Mouse (Mus musculus) lung, postnatal 36 days (tissue): ENCODE data around the gene Hoxb9.
A peak's percentile ranks its signal among the peaks of the same experiment; 100 is the strongest.

Experiments
- DNase-seq: peaks from one replicate; pipeline ENCODE4 v3.0.0; 2022; ENCODE audit warnings: mixed read lengths

The Hoxb9 gene

GRCm38 (mm10) chr11:96314671-96315343, 43.5 kb downstream of the Hoxb9 start:
- DNase-seq = peak; percentile 64

GRCm38 (mm10) chr11:96315344-96315681, 44.1 kb downstream of the Hoxb9 start:
- no peak for DNase-seq

GRCm38 (mm10) chr11:96316696-96317607, 45.7 kb downstream of the Hoxb9 start:
- DNase-seq = no peak

DNA sequence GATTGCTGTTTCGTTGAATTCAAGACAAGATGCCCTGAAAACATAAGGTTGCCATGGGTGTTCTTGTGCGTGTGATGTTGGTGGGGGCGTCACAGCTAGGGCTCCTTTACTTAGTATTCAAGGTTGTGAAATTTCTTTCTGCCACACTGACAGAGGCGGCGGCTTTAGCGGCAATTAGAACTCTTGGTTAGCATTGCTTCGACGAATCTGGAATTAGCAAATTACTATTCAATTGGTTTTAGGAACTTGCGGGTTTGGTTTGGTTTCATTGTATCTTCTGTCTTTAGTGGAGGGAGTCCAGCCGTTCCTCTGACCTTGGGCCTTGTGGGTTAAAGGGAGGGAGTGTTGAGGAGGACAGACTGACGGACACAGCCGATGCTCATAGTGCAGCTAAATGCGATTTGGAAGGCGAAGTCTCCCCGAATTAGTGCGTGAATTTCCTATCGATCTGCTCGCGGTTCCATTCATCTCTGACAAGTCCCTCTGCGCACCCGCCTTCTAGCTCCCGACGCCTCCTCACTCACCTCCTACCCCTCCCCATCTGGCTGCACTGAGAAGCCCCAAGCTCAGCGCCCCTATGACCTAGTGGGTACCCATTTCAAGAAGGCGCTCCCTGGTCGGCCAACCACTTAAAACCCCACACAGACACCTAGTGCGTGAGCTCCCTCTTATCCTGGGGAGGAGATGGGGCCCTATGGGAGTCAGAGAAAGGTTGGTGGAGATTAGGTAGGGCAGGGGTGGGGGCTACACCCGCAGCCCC, 46.5 kb downstream of the Hoxb9 start, which contains the start of gene Hoxb4:
Gene Hoxb4 (plus strand): TSS at position 660 of the 760 bp plus-strand sequence.
- no peak for DNase-seq

DNA sequence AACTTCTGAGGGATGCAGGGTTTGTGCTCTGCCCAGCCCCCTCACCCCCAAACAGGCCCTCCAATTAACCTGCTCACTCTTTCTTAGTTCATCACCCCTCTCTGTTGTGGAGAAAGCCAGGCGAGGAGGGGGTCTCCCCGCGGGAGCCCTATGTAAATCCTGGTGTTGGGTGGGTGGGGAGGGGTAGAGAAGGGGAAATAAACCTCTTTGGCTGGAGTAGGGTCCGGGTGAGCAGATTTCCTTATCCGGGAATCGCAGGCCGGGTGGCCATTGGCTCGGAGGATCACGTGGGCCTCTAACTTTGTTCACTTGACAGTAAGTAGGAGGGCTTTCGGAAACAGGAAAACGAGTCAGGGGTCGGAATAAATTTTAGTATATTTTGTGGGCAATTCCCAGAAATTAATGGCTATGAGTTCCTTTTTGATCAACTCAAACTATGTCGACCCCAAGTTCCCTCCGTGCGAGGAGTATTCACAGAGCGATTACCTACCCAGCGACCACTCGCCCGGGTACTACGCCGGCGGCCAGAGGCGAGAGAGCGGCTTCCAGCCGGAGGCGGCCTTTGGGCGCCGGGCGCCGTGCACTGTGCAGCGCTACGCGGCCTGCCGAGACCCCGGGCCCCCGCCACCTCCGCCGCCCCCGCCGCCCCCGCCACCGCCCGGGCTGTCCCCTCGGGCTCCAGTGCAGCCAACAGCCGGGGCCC, 47.3 kb downstream of the Hoxb9 start:
- DNase-seq = peak; percentile 88

- peak; percentile 51 for DNase-seq
Observed at GRCm38 (mm10) chr11:96319071-96319902, 48.0 kb downstream of the Hoxb9 start.

DNA sequence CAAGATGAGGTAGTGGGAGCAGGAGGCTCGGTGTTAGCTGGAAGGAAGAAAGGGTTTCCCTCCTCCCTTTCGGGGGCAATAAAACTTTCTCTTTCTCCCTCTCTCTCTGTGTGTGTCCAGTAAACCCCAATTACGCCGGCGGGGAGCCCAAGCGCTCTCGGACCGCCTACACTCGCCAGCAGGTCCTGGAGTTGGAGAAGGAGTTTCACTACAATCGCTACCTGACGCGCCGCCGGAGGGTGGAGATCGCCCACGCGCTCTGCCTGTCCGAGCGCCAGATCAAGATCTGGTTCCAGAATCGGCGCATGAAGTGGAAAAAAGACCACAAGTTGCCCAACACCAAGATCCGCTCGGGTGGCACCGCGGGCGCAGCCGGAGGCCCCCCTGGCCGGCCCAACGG, 48.7 kb downstream of the Hoxb9 start:
- DNase-seq = peak; percentile 48

GRCm38 (mm10) chr11:96320688-96321087, 49.4 kb downstream of the Hoxb9 start:
- no peak for DNase-seq

GRCm38 (mm10) chr11:96321846-96322245, 50.6 kb downstream of the Hoxb9 start:
- DNase-seq = no peak

DNA sequence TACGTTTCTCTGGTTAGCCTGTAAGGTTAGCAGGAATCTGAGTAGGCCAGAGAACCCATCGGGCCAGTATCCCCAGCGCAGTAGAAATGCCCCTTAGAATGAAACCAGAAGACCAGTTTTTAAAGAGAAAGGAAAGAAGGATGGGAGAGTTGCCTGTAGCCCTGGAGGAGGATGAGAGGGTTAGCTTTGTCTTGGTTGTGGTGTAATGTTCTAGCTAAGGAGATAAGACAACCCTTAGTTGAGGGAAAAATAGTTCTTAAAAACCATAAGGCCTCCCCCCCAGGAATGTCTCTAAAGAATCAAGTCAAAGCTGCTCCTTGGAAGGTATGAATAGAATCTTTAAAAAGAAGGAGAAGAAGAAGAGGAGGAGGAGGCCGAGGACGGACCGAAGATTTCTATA, 51.5 kb downstream of the Hoxb9 start:
- DNase-seq = no peak

DNA sequence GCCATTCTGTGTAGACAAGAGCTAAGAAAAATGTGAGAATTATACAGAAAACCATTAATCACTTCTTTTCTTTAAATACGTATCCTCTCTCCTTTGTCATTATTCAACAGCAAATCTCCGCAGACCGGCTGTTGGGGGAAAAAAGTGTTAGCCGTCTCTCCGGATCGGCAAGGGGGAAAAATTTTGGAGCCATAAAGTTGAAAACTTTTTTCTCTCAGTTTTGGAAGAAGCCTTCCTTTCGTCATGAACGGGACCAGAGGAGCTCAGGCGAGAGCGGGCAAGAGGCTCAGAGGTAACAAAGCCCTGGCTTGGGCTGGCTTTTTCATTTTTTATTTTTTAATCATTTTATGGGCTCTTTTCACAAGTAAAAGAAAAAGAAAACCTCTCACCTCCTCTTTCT, 51.9 kb downstream of the Hoxb9 start, which contains the start of gene Hoxb3:
Gene Hoxb3 (plus strand): TSS at position 173 of the 400 bp plus-strand sequence.
- no peak for DNase-seq

GRCm38 (mm10) chr11:96324125-96324524, 52.9 kb downstream of the Hoxb9 start:
- DNase-seq = no peak

- no peak for DNase-seq
Observed at GRCm38 (mm10) chr11:96324965-96325364, 53.7 kb downstream of the Hoxb9 start.

GRCm38 (mm10) chr11:96325747-96326212, 54.5 kb downstream of the Hoxb9 start:
- DNase-seq = no peak
